Mouse (Mus musculus) intestine, postnatal 0 days (tissue): ENCODE data around the gene Suox. TPM values are rescaled to one million over a fixed set of nuclear protein-coding genes. Genes with fewer than 3 reads are reported as not detected.

Source experiments
- ATAC-seq: fragments of 200-750 bp; cut with Nextera tagmentation; 2 replicates; pipeline ENCODE4 v1.8.0; 2017; ENCODE audit warnings: mild to moderate bottlenecking, moderate TSS enrichment, moderate library complexity
- H3K27ac ChIP-seq: fragments of 300-500 bp; sonication (generic); 2 replicates; pipeline ENCODE4 v1.5.1; 2014; ENCODE audit warnings: mild to moderate bottlenecking, low read depth, low read length, moderate library complexity
- H3K27me3 ChIP-seq: fragments of 300-500 bp; sonication (generic); replicated peaks from 2 replicates; pipeline ENCODE4 v1.6.1; 2014; ENCODE audit warnings: low read length, mixed read lengths; ENCODE audit not compliant: control insufficient read depth, insufficient read depth
- H3K36me3 ChIP-seq: fragments of 300-500 bp; sonication (generic); 2 replicates; pipeline ENCODE4 v1.6.1; 2014; ENCODE audit warnings: mild to moderate bottlenecking, moderate library complexity; ENCODE audit not compliant: control insufficient read depth, insufficient read depth
- H3K4me1 ChIP-seq: fragments of 300-500 bp; sonication (generic); replicated peaks from 2 replicates; pipeline ENCODE4 v1.6.1; 2014; ENCODE audit warnings: antibody characterized with exemption, low read length, mixed read lengths; ENCODE audit not compliant: control insufficient read depth, insufficient read depth
- H3K4me2 ChIP-seq: fragments of 300-500 bp; sonication (generic); replicated peaks from 2 replicates; pipeline ENCODE4 v1.6.1; 2014; ENCODE audit warnings: low read depth, mild to moderate bottlenecking, moderate library complexity
- H3K4me3 ChIP-seq: fragments of 300-500 bp; sonication (generic); 2 replicates; pipeline ENCODE4 v1.5.1; 2014; ENCODE audit warnings: low read depth, low read length
- H3K9ac ChIP-seq: fragments of 300-500 bp; sonication (generic); 2 replicates; pipeline ENCODE4 v1.6.1; 2014; ENCODE audit warnings: mild to moderate bottlenecking, low read depth, low read length
- H3K9me3 ChIP-seq: fragments of 300-500 bp; sonication (generic); 2 replicates; pipeline ENCODE4 v1.6.1; 2016; ENCODE audit warnings: mixed run types; ENCODE audit not compliant: control insufficient read depth
- CTCF ChIP-seq: sonication (generic); IDR thresholded peaks from 2 replicates; pipeline ENCODE4 v1.5.1; 2016; ENCODE audit warnings: low read depth, mild to moderate bottlenecking, control low read depth, antibody characterized with exemption, moderate library complexity
- WGBS: fragments of 180-500 bp; shearing (Covaris S2); extraction: QIAGEN DNeasy Blood & Tissue Kit; methylation state at CpG from one replicate; pipeline ENCODE4 v1.1.7; 2014; 5-methylcytosine and 5-hydroxymethylcytosine counted together
- polyA plus RNA-seq: library from polyadenylated mRNA; unstranded; fragments of >200 nt; fragmentation: Nextera tagmentation; extraction: Ambion mirVana; gene quantifications from 2 replicates; pipeline ENCODE4 v1.2.1, GENCODE M21; 2015

Suox gene
- polyA plus RNA-seq, 1 experiment from 2014 or later: 5.1 TPM

DNA sequence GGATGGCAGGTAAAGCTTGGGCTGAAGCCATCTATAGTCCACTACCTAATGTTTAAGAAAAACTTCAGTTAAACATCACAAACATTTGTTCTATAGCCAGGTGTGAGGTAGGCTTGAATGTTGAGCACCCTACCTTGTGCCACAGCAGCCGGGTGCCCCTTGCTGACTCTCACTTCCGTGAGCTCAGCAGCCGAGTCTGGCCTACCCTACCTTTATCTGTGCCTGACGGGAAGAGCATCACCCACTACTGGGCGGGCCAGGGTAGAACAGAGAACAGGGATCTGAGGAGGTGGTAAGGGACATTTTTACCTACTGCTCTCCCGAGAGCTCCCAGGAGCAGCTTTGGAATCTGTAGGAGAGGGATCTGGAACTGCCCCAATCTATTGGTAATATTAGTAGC lies 31.1 kb downstream of the Suox start:
- no peak for TF ChIP-seq CTCF
- H3K27me3 ChIP-seq: no peaks in the 10 kb centered on the region
- no peak overlapping the region for H3K9ac ChIP-seq
- 0 out of 2 replicates have a peak, but pooled peaks cover 4% of the 10 kb centered on the region for H3K4me1 ChIP-seq
- 80% methylated on average over 6 of the region's 6 CpGs for WGBS
- H3K36me3 ChIP-seq: no peaks in the 10 kb centered on the region; the same call in 1 of the 2 replicates
- ATAC-seq: no peak
- no peak overlapping the region for H3K27ac ChIP-seq
- H3K4me3 ChIP-seq: no peak overlapping the region
- no peak overlapping the region for H3K4me2 ChIP-seq
- H3K9me3 ChIP-seq: no peaks in the 10 kb centered on the region

- Histone ChIP-seq H3K36me3 (no peaks in the 10 kb centered on the region; the same call in 1 of the 2 replicates), H3K4me3 (no peak overlapping the region), H3K9ac (no peak overlapping the region), H3K27me3 (no peaks in the 10 kb centered on the region), H3K27ac (no peak overlapping the region), H3K9me3 (no peaks in the 10 kb centered on the region), H3K4me1 (0 out of 2 replicates have a peak, but pooled peaks cover 4% of the 10 kb centered on the region), H3K4me2 (no peak overlapping the region)
- TF ChIP-seq CTCF: no peak
- ATAC-seq: no peak
- WGBS: 78% methylated on average over 7 of the region's 7 CpGs
Measured at GRCm38 (mm10) chr10:128641871-128642270, 32.0 kb downstream of the Suox start.

DNA sequence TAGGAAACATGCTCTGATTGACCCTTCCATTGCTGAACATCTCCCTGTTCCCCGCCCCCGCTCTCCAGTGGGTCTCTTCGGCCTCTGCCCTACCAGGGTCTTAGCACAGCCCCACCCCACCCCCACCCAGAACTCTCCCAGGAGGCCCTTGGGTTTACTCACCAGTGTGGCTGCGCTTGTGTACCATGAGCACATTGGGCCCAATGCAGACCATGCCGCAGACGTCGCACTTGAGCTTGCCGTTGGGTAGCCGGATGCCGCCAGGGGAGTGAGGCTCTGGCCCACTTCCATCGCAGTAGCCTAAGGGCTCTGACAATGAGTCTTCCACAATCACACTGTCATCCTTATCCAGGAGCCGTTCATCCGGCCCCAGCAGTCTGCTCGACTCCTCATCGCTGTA lies 33.0 kb downstream of the Suox start:
- Histone ChIP-seq H3K27ac (no peak overlapping the region), H3K4me3 (no peak overlapping the region), H3K27me3 (no peaks in the 10 kb centered on the region), H3K9me3 (no peaks in the 10 kb centered on the region), H3K36me3 (no peaks in the 10 kb centered on the region; the same call in 1 of the 2 replicates), H3K4me1 (0 out of 2 replicates have a peak, but pooled peaks cover 4% of the 10 kb centered on the region), H3K9ac (no peak overlapping the region), H3K4me2 (no peak overlapping the region)
- no peak for ATAC-seq
- no peak for TF ChIP-seq CTCF
- WGBS: 92% methylated on average over 15 of the region's 15 CpGs

GRCm38 (mm10) chr10:128639999-128640398 lies 33.9 kb downstream of the Suox start:
- Histone ChIP-seq H3K27ac (no peak overlapping the region), H3K4me3 (no peak overlapping the region), H3K36me3 (no peaks in the 10 kb centered on the region; the same call in 1 of the 2 replicates), H3K9ac (no peak overlapping the region), H3K4me1 (no peaks in the 10 kb centered on the region), H3K9me3 (no peaks in the 10 kb centered on the region), H3K27me3 (no peaks in the 10 kb centered on the region), H3K4me2 (no peak overlapping the region)
- no peak for TF ChIP-seq CTCF
- ATAC-seq: no peak
- WGBS: 84% methylated on average over 14 of the region's 14 CpGs

DNA sequence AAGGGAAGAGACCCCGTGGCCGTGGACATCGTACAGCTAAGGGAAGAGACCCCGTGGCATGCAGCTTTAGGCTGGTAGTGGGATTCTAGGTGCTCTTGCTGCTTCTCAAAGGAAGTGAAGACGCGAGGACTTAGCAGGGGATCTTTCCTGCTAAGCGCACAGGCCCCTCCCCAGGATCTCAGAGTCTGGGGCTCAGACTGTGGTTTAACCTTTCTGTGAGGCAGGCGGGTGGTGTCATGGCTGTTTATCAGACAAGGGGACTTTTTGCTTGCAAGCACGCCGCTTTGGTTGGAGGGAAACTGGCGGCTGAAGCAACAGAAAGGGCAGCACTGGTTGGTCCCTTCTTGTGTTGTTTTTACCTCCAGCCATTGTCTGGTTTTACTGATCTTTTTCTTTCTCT lies 36.9 kb downstream of the Suox start:
- H3K27ac ChIP-seq: no peak overlapping the region
- TF ChIP-seq CTCF: no peak
- H3K4me1 ChIP-seq: no peaks in the 10 kb centered on the region
- H3K4me3 ChIP-seq: no peak overlapping the region
- WGBS: 38% methylated on average over 11 of the region's 11 CpGs
- no peak for ATAC-seq
- H3K36me3 ChIP-seq: peaks cover 6% of the 10 kb centered on the region; the same call in 1 of the 2 replicates
- H3K9ac ChIP-seq: no peak overlapping the region
- H3K9me3 ChIP-seq: no peaks in the 10 kb centered on the region
- no peak overlapping the region for H3K4me2 ChIP-seq
- H3K27me3 ChIP-seq: no peaks in the 10 kb centered on the region

DNA sequence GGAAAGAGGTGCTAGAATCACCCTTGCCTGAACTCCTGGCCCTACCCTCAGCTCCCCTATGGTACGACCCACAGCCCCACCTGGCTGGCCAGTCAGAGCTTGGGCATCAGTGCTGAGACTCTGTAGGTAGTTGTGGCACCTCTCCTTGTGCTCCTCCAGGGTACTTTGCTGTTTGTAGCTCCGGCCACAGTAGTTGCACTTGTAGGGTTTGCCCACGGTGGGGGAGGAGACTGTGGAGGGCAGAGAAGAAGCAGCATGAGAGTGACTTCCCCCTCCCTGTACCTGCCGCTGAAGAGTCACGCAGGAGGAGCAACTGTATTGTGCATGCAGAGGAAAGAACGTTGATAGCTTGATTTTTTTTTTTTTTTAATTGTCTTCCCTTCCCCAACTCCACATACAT lies 37.3 kb downstream of the Suox start:
- no peak for ATAC-seq
- Histone ChIP-seq H3K27me3 (no peaks in the 10 kb centered on the region), H3K9ac (no peak overlapping the region), H3K36me3 (peaks cover 6% of the 10 kb centered on the region; the same call in 1 of the 2 replicates), H3K4me1 (no peaks in the 10 kb centered on the region), H3K4me3 (no peak overlapping the region), H3K4me2 (no peak overlapping the region), H3K9me3 (no peaks in the 10 kb centered on the region), H3K27ac (no peak overlapping the region)
- 60% methylated on average over 6 of the region's 6 CpGs for WGBS
- TF ChIP-seq CTCF: no peak

DNA sequence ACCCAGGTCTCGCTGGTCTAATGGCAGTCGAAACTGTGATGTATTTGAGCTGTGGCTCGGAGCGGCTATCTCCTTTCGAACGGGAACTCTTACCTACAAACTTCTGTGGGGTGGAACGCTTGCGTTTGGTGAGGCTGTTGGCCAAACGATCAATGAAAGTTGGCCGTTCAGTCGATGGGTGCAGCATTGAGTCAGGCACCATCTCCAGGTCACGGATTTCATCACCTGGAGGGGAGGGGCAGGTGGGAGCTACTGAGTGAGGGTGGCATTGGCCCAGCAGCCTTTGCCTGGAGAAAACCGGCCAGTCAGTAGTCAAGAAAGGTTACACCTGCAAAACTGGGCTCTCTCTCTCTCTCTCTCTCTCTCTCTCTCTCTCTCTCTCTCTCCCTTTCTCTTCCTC lies 38.2 kb downstream of the Suox start:
- H3K4me2 ChIP-seq: no peak overlapping the region
- H3K9me3 ChIP-seq: no peaks in the 10 kb centered on the region
- ATAC-seq: no peak
- H3K4me3 ChIP-seq: no peak overlapping the region
- H3K27me3 ChIP-seq: no peaks in the 10 kb centered on the region
- no peak for TF ChIP-seq CTCF
- H3K4me1 ChIP-seq: no peaks in the 10 kb centered on the region
- no peak overlapping the region for H3K9ac ChIP-seq
- 0 out of 2 replicates have a peak, but pooled peaks cover 6% of the 10 kb centered on the region for H3K36me3 ChIP-seq
- 93% methylated on average over 13 of the region's 13 CpGs for WGBS
- no peak overlapping the region for H3K27ac ChIP-seq
